Mouse (Mus musculus) cerebellum, adult 8-10 months (tissue): Measurements from ENCODE around the gene Galm.
A peak's percentile ranks its signal among the peaks of the same experiment; 100 is the strongest.

Experiments used
- DNase-seq: peaks from one replicate; pipeline ENCODE4 v3.0.0; 2022

The Galm gene

GRCm38 (mm10) chr17:80129387-80129786 is 2.1 kb downstream of the Galm start:
- no peak for DNase-seq

- DNase-seq = no peak
These were observed 3.6 kb downstream of the Galm start for GRCm38 (mm10) chr17:80130718-80131430.

GRCm38 (mm10) chr17:80131431-80131766 is 4.1 kb downstream of the Galm start:
- DNase-seq = no peak

GRCm38 (mm10) chr17:80131838-80132237 is 4.6 kb downstream of the Galm start:
- no peak for DNase-seq

GRCm38 (mm10) chr17:80132502-80132901 is 5.2 kb downstream of the Galm start:
- no peak for DNase-seq

- no peak for DNase-seq
These were observed 11.3 kb downstream of the Galm start for GRCm38 (mm10) chr17:80138434-80139162.

- no peak for DNase-seq
These were observed 12.6 kb downstream of the Galm start for GRCm38 (mm10) chr17:80139753-80140444.

GRCm38 (mm10) chr17:80143478-80144232 is 16.4 kb downstream of the Galm start:
- DNase-seq = no peak

GRCm38 (mm10) chr17:80145210-80145609 is 17.9 kb downstream of the Galm start:
- no peak for DNase-seq

- DNase-seq = no peak
These were observed 18.5 kb downstream of the Galm start for GRCm38 (mm10) chr17:80145771-80146170.

GRCm38 (mm10) chr17:80148053-80148994 is 21.1 kb downstream of the Galm start:
- no peak for DNase-seq

- DNase-seq = no peak
These were observed 21.7 kb downstream of the Galm start for GRCm38 (mm10) chr17:80148995-80149388.

- DNase-seq = no peak
These were observed 24.1 kb downstream of the Galm start for GRCm38 (mm10) chr17:80151353-80151752.

GRCm38 (mm10) chr17:80152767-80153630 is 25.7 kb downstream of the Galm start:
- no peak for DNase-seq

GRCm38 (mm10) chr17:80153631-80154030 is 26.4 kb downstream of the Galm start:
- DNase-seq = no peak

- DNase-seq = no peak
These were observed 29.6 kb downstream of the Galm start for GRCm38 (mm10) chr17:80156905-80157304.

GRCm38 (mm10) chr17:80157489-80157888 is 30.2 kb downstream of the Galm start:
- DNase-seq = no peak

- no peak for DNase-seq
These were observed 33.2 kb downstream of the Galm start for GRCm38 (mm10) chr17:80160454-80160853.

- DNase-seq = no peak
These were observed 36.7 kb downstream of the Galm start for GRCm38 (mm10) chr17:80163991-80164390.

- DNase-seq = peak; percentile 69
These were observed 38.5 kb downstream of the Galm start for GRCm38 (mm10) chr17:80165741-80166140.

GRCm38 (mm10) chr17:80166346-80166745 is 39.1 kb downstream of the Galm start:
- DNase-seq = no peak
